Mouse (Mus musculus) natural killer cell, adult 2 months (primary cell): ENCODE measurements around the gene Skint8.
"Not testable (repeated sequence)": the region's sequence is repeated elsewhere in the genome, so short reads cannot be mapped to it uniquely, and the experiment has no call there.

Source experiments
- DNase-seq, 2 experiments: peaks; one replicate each; pipeline ENCODE4 v3.0.0; 2022; ENCODE audit warnings: low spot score in 2 of 2

The Skint8 gene

GRCm38 (mm10) chr4:111919092-111919491 lies at the start of gene Skint8:
Gene Skint8 (plus strand): TSS chr4:111919392.
- DNase-seq = no peak

DNA sequence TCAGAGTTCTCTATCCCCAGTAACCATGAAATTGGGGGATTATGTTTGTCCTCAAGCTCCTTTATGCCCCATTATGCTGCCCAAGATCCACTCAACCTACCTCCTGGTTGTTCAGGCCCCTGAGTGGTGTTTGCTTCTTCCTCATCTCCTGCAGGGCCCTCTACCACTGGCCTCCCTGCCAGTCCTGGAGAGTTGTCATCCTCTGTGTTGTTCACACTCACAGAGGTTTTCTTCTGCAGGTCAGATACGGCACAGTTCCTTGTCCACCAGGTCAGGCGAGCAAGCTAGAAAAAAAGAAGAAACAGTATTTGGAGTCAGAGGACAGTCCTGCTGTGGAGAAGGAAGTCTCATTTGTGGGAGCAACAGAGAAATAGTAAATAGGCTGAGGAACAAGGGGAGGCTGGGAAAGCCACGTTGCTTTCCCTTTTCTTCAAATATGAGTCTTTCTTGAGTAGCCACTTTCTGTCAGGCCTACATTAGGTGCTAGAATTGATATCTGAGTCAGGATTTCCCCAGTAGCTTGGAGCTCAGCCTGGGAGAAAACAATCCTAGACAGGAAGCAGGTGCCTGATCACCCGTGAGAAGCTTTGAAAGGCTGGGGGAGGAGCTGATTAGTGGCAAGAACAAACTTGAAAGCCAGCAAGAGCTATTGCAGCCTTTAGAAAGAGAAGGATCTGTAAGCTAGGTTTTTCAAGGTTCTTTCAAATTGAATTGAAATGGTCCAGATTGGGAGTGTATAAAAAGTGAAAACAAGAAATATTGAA lies 38.9 kb upstream of the Skint8 start:
- no peak for DNase-seq

DNA sequence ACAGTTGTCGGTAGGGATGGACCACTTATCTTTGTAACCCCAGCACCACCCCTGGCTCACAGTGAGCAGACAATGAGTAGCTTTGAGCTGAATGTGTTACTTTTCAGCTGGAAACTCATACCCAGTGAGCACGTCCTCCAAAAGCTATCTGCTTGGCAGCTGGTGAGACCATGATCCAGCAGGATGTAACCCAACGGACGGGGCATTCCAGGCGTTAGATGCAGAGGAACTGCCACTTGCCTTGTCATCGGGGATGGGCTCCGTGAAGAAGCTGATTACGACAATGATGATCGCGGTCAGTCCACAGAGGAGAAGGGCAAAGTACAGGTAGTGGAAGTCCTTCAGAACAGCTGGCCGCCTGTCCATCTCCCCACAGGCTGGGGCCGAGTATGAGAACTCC lies 35.6 kb upstream of the Skint8 start:
- DNase-seq = no peak

GRCm38 (mm10) chr4:111886018-111886417 lies 33.2 kb upstream of the Skint8 start:
- peak; percentile 7 to 33 for DNase-seq

DNA sequence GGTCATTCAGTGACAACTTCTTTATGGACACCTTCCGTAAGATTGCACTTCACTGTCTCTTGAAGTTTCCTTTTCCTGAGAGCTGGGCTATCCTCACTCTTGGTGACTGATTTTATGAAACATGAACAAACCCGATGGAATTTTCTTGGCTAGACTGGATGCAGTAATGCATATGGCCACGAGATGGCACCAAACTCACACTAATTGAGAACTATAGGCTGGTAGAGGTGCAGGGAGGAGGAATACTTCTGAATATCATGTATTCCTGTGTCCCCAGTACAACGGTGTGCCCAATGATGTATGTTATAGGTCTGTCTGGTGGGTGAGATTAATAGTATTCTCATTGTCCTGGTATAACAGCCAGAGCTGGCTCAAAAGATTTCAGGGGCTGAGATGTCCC lies 32.6 kb upstream of the Skint8 start:
- DNase-seq = peak; percentile 9 to 35

DNA sequence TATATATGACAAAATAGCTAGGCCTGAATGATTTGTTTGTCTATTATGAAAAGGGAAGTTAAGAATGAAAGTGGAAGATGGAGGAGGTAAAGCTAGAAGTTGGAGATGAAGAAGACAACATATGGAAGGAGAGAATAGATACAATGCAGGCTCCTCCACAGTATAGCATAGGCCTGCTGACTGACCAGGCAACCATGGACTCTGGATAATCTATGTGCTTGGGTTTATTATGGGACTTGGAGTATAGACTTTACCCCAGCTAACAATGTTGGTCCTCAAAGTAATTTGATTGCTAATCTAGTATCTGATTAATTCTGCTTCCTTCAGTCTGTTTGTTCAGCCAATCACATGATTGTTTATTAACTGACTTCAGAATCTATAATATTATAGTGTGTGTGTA lies 27.1 kb upstream of the Skint8 start:
- DNase-seq = no peak

GRCm38 (mm10) chr4:111897755-111898154 lies 21.4 kb upstream of the Skint8 start:
- DNase-seq = no peak

DNA sequence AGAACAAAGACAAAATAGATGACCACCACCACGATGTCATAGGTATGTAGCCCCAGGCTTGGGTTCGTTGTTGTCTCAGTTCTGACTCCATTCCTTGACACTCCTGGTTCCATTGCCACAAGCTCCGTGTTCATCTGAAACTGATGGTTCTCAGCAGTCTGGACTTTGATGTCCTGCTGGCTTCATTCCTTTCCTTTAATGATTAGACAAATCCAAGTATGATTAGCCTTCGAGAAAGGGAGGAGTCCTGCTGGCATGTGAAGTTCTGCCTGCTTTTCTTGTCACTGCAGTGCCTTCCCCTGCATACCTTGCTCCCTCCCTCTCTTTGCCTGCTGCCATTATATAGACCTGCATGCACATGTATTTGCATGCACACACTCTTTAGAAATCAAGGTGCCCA lies 20.6 kb upstream of the Skint8 start:
- DNase-seq = no peak

GRCm38 (mm10) chr4:111900491-111900890 lies 18.7 kb upstream of the Skint8 start:
- not testable (repeated sequence) for DNase-seq

DNA sequence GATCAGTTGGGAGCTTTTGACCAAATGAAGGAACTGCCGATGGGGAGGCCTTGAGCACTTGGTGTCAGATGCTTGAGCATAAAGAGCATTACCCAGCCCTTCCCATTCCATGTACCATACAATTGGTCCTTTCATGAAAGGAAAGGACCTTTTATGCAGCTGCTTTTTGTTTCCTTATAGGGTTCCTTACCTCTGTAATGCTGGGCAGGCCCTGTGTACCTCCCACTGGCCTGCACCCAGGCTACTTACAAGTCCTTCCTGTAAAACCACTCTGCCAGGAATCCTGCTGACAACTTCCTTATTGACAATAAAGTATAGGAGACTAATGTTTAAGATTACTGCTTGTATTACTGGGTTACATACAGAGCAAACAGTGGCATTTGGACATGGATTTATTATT lies 17.7 kb upstream of the Skint8 start:
- no peak for DNase-seq

GRCm38 (mm10) chr4:111902775-111903174 lies 16.4 kb upstream of the Skint8 start, which contains the start of gene Slc5a9:
Gene Slc5a9 (minus strand): TSS chr4:111902918.
- no peak for DNase-seq

- no peak for DNase-seq
These were observed 11.3 kb upstream of the Skint8 start for GRCm38 (mm10) chr4:111907926-111908325.

GRCm38 (mm10) chr4:111961309-111961708 lies 42.1 kb downstream of the Skint8 start:
- DNase-seq = no peak

- not testable (repeated sequence) for DNase-seq
These were observed 44.0 kb downstream of the Skint8 start for GRCm38 (mm10) chr4:111963241-111963640.

DNA sequence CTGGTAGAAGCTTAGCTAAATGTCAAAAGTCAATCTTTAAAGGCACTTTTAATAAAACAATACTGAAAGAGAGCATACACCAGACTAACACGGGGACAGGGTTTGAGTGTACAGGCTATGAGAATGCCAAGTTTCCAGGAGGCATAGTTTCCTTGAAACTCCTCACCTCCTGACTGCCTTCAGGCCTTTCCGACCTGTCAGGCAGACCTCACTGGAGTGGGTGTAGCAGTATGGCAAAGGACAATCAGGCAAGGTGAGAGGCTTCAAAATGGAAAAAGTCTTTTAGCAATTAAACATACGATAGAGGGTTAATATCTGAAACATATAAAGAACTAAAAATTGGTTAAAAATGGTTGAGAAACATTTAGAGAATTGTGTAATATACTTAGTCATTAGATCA lies 44.5 kb downstream of the Skint8 start:
- no peak for DNase-seq

- DNase-seq = no peak
These were observed 53.4 kb downstream of the Skint8 start, which contains the start of gene Skint7 for GRCm38 (mm10) chr4:111972623-111973022. Gene Skint7 (plus strand): TSS chr4:111972923.
